Mouse (Mus musculus) testis, adult 2 months (tissue): ENCODE data around the gene Olfml2a. TPM values are rescaled to one million over a fixed set of nuclear protein-coding genes. Genes with fewer than 3 reads are reported as not detected.

Experiments
- H3K27ac ChIP-seq: fragments of 200-500 bp; 2 replicates; pipeline ENCODE4 v1.5.1; 2012; ENCODE audit warnings: low read depth, low read length; ENCODE audit not compliant: control insufficient read depth, insufficient read depth
- H3K27me3 ChIP-seq: fragments of 200-500 bp; 2 replicates; pipeline ENCODE4 v1.6.1; 2012; ENCODE audit warnings: mild to moderate bottlenecking, low read length, moderate library complexity; ENCODE audit not compliant: control insufficient read depth, insufficient read depth
- H3K36me3 ChIP-seq: fragments of 200-500 bp; 2 replicates; pipeline ENCODE4 v1.6.1; 2012; ENCODE audit warnings: mild to moderate bottlenecking, low read length; ENCODE audit not compliant: control insufficient read depth, insufficient read depth
- H3K4me1 ChIP-seq: fragments of 200-500 bp; 2 replicates; pipeline ENCODE4 v1.6.1; 2012; ENCODE audit warnings: low read length; ENCODE audit not compliant: control insufficient read depth, insufficient read depth
- H3K4me3 ChIP-seq: fragments of 200-500 bp; 2 replicates; pipeline ENCODE4 v1.5.1; 2012; ENCODE audit warnings: low read depth, mild to moderate bottlenecking, low read length, moderate library complexity, mixed read lengths; ENCODE audit not compliant: control insufficient read depth
- CTCF ChIP-seq: fragments of 200-500 bp; IDR thresholded peaks from 2 replicates; pipeline ENCODE4 v1.5.1; 2012; ENCODE audit warnings: low read depth, mild to moderate bottlenecking, inconsistent platforms, low read length, moderate library complexity; ENCODE audit not compliant: control insufficient read depth, insufficient read depth, insufficient replicate concordance
- POLR2A ChIP-seq: fragments of 200-500 bp; IDR thresholded peaks from 2 replicates; pipeline ENCODE4 v1.6.1; 2012; ENCODE audit warnings: low read depth, mild to moderate bottlenecking, inconsistent platforms, low read length, moderate library complexity; ENCODE audit not compliant: control insufficient read depth
- polyA plus RNA-seq: library from polyadenylated mRNA; depleted of rRNA; stranded (reverse); fragments of >200 nt; gene quantifications from 2 replicates; pipeline ENCODE4 v1.2.3, GENCODE M21; 2012

Gene Olfml2a
- polyA plus RNA-seq, 1 experiment = 1.6 TPM

DNA sequence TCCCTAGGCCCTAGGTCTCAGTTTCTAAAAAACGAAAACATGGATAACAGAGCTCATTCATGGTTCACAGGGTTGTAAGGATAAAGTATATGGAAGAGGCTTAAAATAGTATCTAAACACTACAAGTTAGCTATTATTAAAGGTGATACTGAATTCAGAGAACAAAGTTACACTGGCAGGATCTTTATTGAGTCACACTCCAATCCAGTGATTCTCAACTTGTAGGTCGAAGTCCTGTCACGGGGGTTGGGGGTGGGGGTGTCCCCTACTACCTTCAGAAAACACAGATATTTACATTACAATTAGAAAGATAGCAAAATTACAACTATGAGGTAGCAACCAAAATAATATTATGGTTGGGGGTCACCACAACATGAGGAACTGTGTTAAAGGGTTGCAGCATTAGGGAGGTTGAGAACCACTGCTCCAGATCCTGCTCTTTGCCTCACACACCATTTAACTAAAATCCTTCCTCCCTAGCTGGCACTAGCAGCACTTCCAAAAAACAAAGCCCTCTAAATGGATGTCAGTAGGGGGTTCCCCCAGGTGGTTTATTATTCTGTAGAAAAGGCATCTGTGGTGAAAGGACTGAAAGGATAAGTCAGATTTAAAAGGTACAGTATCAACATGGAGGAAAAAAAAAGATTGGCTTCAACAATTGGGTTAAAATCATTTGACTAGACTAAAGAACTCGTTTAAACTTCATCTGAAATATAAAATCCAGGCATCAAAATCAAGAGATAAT lies 14.7 kb upstream of the Olfml2a start:
- TF ChIP-seq CTCF = no peak
- TF ChIP-seq POLR2A = no peak
- H3K36me3 ChIP-seq = no peaks in the 10 kb centered on the region
- no peaks in the 10 kb centered on the region for H3K4me1 ChIP-seq
- no peak overlapping the region for H3K27ac ChIP-seq
- H3K4me3 ChIP-seq = no peak overlapping the region
- no peaks in the 10 kb centered on the region for H3K27me3 ChIP-seq

DNA sequence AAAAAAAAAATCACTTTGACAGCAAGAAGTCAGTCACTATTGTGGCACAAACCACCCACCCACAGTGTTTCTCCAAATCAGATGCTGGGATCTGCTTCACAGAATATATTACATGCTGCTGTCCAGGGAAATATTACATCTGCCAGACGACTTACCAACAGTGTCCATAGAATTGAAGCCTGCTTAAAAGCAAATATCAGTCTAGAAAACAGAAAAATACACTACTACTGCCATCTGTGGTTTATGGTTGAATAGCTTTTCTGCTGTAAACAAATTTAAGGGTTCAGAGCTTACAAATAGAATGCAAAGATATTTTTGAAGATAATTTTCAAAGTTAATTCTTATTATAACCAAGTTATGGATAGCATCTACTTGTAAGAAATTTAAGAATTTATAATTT lies 10.4 kb upstream of the Olfml2a start:
- Histone ChIP-seq H3K4me1 (peaks cover 5% of the 10 kb centered on the region; the same call in 1 of the 2 replicates), H3K4me3 (no peak overlapping the region), H3K36me3 (no peaks in the 10 kb centered on the region), H3K27ac (no peak overlapping the region), H3K27me3 (no peaks in the 10 kb centered on the region)
- no peak for TF ChIP-seq POLR2A
- no peak for TF ChIP-seq CTCF

DNA sequence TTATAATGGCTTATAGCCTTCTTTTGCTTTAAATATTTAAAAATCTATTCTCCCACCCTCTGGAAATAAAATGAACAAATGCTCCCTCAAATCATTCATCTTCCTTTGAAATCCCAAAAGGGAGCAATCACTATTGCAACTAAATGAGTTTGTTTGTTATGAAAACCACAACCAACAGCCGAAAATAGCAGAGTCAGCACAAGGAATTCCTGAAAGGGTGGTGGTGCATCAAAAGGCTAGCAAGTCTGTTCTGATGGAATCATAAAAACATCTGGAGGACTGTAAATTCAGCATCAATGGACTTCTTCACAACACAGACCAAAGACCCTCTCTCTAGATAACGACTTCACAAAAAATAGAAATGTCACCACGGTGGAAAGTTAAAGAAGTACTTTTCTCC lies 8.3 kb upstream of the Olfml2a start:
- Histone ChIP-seq H3K27me3 (no peaks in the 10 kb centered on the region), H3K4me3 (no peak overlapping the region), H3K36me3 (no peaks in the 10 kb centered on the region), H3K4me1 (peaks cover 8% of the 10 kb centered on the region), H3K27ac (no peak overlapping the region)
- TF ChIP-seq POLR2A (no peak), CTCF (no peak)

DNA sequence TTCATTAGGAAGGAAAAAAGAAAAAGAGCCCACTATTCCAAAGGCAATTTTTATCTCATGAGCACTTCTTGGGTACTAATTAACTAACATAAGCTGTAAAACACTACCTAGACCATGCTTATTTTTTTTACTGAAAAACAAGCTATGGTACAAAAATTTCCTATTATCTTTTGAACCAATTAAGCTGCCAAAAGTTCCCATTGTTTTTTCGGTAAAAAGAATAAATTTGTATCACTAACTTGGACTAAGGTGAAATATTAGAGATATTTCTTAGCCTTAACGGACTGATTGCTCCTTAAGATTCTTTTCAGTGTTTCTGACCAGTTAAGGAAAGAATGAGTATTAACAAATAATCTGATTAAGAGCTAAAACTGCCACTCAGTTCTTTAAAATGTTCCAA lies 7.9 kb upstream of the Olfml2a start:
- Histone ChIP-seq H3K27ac (no peak overlapping the region), H3K4me1 (peaks cover 8% of the 10 kb centered on the region), H3K36me3 (no peaks in the 10 kb centered on the region), H3K4me3 (no peak overlapping the region), H3K27me3 (no peaks in the 10 kb centered on the region)
- no peak for TF ChIP-seq CTCF
- TF ChIP-seq POLR2A = no peak

DNA sequence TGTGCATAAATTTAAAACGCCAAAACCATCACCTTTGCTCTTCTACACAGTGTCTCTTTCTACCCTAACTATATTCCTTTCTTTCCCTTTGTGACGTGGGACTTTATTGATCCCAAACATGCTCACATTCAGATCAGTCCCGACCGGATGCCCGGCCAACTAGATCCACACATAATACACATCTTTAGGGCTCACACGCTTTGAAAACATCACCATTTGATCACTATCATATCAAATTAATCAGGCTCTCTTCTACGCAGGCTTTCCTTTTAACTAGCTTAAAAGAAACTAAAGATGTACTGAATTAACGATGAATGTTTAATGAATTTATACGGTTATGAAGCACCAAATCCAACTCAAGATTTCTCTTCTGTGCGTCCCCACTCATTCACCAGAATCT lies 7.2 kb upstream of the Olfml2a start:
- no peak for TF ChIP-seq POLR2A
- Histone ChIP-seq H3K4me1 (peaks cover 8% of the 10 kb centered on the region), H3K36me3 (no peaks in the 10 kb centered on the region), H3K27me3 (no peaks in the 10 kb centered on the region), H3K4me3 (peak overlapping the region; percentile 99), H3K27ac (no peak overlapping the region)

DNA sequence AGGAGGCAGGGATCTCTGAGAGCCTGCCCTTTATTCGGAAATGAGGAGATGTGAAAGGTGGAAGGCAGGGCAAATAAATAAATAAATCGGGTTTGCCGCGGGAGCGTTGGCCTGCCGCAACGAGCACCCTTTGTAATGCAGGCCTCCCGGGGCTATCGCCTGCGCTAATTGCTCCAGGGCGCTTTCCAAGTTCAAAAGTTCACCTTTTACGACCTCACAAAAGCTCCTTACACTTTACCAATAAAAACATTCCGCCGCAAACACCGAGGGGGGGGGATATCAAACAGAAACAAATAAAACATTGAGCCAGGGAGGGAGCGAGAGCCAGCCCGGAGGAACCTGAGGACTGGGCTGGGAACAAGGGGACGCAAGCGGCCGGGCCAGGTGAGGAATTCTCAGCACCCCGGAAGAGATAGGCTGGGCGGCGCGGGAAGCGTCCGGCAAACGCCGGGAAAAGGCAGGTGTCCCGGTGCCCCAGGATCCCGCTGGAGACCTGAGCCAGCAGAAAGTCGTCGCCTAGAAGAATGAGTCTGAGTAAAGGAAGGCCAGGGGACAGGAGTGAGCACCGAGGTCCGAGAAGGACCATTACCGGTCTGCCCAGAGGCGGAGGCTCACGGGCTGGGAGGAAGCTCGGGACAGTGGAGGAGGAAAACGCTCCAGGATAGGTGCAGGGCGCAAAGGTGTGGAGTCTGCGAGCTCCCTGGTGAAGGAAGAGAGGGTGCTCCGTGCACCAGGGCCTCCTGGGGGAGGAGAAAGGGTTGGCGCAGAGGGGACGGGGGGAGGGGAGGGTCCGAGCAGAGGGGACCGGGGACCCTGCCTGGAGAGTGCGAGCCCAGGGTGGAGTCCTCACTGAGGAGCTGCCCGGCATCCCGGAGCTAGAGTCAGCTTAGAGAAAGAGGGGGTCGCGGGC lies 6.4 kb upstream of the Olfml2a start:
- Histone ChIP-seq H3K36me3 (no peaks in the 10 kb centered on the region), H3K4me3 (peak overlapping the region; percentile 99), H3K4me1 (peaks cover 8% of the 10 kb centered on the region), H3K27me3 (no peaks in the 10 kb centered on the region), H3K27ac (peak overlapping the region; percentile 90)
- TF ChIP-seq POLR2A (no peak), CTCF (no peak)

DNA sequence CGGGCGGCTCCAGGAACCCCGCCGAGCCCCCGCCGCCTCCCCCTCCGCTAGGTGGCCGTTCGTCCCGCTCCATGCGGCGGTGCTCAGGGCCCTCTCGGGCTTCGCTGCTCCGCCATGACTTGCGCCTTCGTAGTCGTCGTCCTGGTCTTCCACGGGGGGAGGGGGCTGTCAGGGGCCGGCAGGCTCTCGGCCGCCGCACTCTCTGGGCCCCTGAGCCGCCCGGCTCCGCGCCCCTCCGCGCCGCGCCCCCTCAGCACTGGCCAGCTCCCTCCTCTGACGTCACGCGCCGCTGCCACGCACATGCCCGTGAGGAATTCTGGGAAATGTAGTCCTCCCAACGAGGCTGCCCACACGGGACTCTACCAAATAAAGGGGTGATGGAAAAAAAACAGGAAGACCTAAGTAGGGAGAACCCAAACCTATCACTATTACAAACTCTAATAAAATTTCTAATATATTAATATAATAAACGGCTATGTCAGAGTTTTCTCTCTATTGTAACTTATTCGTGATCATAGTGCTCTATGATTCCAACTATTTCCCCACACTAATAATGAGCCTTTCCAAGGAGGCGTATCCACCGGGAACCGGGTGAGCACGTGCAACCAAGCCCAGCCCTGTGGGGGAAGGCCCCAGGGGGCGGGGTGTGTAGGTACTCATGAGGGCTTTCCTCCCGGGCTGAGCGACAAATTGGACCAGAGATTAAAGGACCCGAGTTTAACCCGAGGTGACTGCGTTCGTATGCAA lies 5.5 kb upstream of the Olfml2a start:
- no peaks in the 10 kb centered on the region for H3K27me3 ChIP-seq
- peaks cover 9% of the 10 kb centered on the region for H3K4me1 ChIP-seq
- no peaks in the 10 kb centered on the region for H3K36me3 ChIP-seq
- TF ChIP-seq POLR2A (peak; percentile 86), CTCF (no peak)
- H3K27ac ChIP-seq = peak overlapping the region; percentile 90
- H3K4me3 ChIP-seq = peak overlapping the region; percentile 99
